Mouse (Mus musculus) heart, embryonic 13.5 days (tissue): ENCODE data around the gene Hpd. TPM values are rescaled to one million over a fixed set of nuclear protein-coding genes. Genes with fewer than 3 reads are reported as not detected.
A peak's percentile ranks its signal among the peaks of the same experiment; 100 is the strongest.

Experiments used
- ATAC-seq: fragments of 200-750 bp; cut with Nextera tagmentation; 2 replicates; pipeline ENCODE4 v1.8.0; 2017; ENCODE audit warnings: moderate TSS enrichment; ENCODE audit not compliant: insufficient number of reproducible peaks, low FRiP score, low TSS enrichment; ENCODE audit errors: extremely low read depth
- H3K27ac ChIP-seq: fragments of 300-500 bp; sonication (generic); replicated peaks from 2 replicates; pipeline ENCODE4 v1.5.1; 2015; ENCODE audit warnings: moderate library complexity, mild to moderate bottlenecking, inconsistent platforms
- H3K27me3 ChIP-seq: fragments of 300-500 bp; sonication (generic); replicated peaks from 2 replicates; pipeline ENCODE4 v1.6.1; 2015; ENCODE audit warnings: mild to moderate bottlenecking, inconsistent platforms
- H3K36me3 ChIP-seq: fragments of 300-500 bp; sonication (generic); 2 replicates; pipeline ENCODE4 v1.6.1; 2015; ENCODE audit warnings: mild to moderate bottlenecking, inconsistent platforms
- H3K4me1 ChIP-seq: fragments of 300-500 bp; sonication (generic); 2 replicates; pipeline ENCODE4 v1.6.1; 2015; ENCODE audit warnings: inconsistent platforms
- H3K4me2 ChIP-seq: fragments of 300-500 bp; sonication (generic); 2 replicates; pipeline ENCODE4 v1.6.1; 2015; ENCODE audit warnings: inconsistent platforms, mild to moderate bottlenecking, moderate library complexity
- H3K4me3 ChIP-seq: fragments of 300-500 bp; sonication (generic); 2 replicates; pipeline ENCODE4 v1.5.1; 2015; ENCODE audit warnings: moderate library complexity, mild to moderate bottlenecking, inconsistent platforms
- H3K9ac ChIP-seq: fragments of 300-500 bp; sonication (generic); 2 replicates; pipeline ENCODE4 v1.6.1; 2015; ENCODE audit warnings: inconsistent platforms, mild to moderate bottlenecking, moderate library complexity
- H3K9me3 ChIP-seq: fragments of 300-500 bp; sonication (generic); 2 replicates; pipeline ENCODE4 v1.6.1; 2016; ENCODE audit warnings: inconsistent platforms
- WGBS: fragments of 180-500 bp; shearing (Covaris S2); methylation state at CpG from one replicate; pipeline ENCODE4 v1.1.7; 2015; ENCODE audit warnings: mixed read lengths; 5-methylcytosine and 5-hydroxymethylcytosine counted together
- polyA plus RNA-seq: library from polyadenylated mRNA; unstranded; fragments of >200 nt; fragmentation: Nextera tagmentation; extraction: Ambion mirVana; gene quantifications from 2 replicates; pipeline ENCODE4 v1.2.1, GENCODE M21; 2015

Hpd gene
- polyA plus RNA-seq, 1 experiment from 2014 or later, result 0.37 TPM

- Histone ChIP-seq H3K4me2 (peak overlapping the region; percentile 86), H3K36me3 (peaks cover 15% of the 10 kb centered on the region), H3K4me3 (peak overlapping the region; percentile 96), H3K9me3 (no peaks in the 10 kb centered on the region), H3K4me1 (peaks cover 76% of the 10 kb centered on the region), H3K27me3 (no peaks in the 10 kb centered on the region), H3K9ac (peak overlapping the region; percentile 100), H3K27ac (peak overlapping the region; percentile 100)
- no peak for ATAC-seq
- 15% methylated on average over 18 of the region's 18 CpGs for WGBS
Measured at GRCm38 (mm10) chr5:123133083-123133783, 49.3 kb downstream of the Hpd start.

GRCm38 (mm10) chr5:123132308-123133071, 50.0 kb downstream of the Hpd start, which contains the start of gene Rhof:
Rhof (minus strand) TSS chr5:123132692.
- no peaks in the 10 kb centered on the region for H3K27me3 ChIP-seq
- H3K9ac ChIP-seq, result peak within 1 kb of the TSS; percentile 78
- 3% methylated on average over 44 of the region's 44 CpGs for WGBS
- peaks cover 68% of the 10 kb centered on the region for H3K4me1 ChIP-seq
- peak within 1 kb of the TSS; percentile 96 for H3K4me3 ChIP-seq
- peak within 1 kb of the TSS; percentile 100 for H3K27ac ChIP-seq
- H3K9me3 ChIP-seq, result no peaks in the 10 kb centered on the region
- ATAC-seq, result peak; percentile 39; the same call in 1 of the 2 replicates
- peaks cover 17% of the 10 kb centered on the region for H3K36me3 ChIP-seq
- H3K4me2 ChIP-seq, result peak within 1 kb of the TSS; percentile 86

- peaks cover 26% of the 10 kb centered on the region for H3K36me3 ChIP-seq
- no peak overlapping the region for H3K27ac ChIP-seq
- WGBS, result 85% methylated on average over 5 of the region's 5 CpGs
- H3K4me3 ChIP-seq, result no peak overlapping the region
- no peak for ATAC-seq
- H3K4me1 ChIP-seq, result peaks cover 58% of the 10 kb centered on the region
- H3K4me2 ChIP-seq, result no peak overlapping the region
- no peak overlapping the region for H3K9ac ChIP-seq
- no peaks in the 10 kb centered on the region for H3K27me3 ChIP-seq
- H3K9me3 ChIP-seq, result no peaks in the 10 kb centered on the region
Measured at GRCm38 (mm10) chr5:123130814-123131148, 51.7 kb downstream of the Hpd start.

- no peaks in the 10 kb centered on the region for H3K9me3 ChIP-seq
- ATAC-seq, result no peak
- H3K36me3 ChIP-seq, result peaks cover 26% of the 10 kb centered on the region
- H3K4me2 ChIP-seq, result no peak overlapping the region
- H3K9ac ChIP-seq, result no peak overlapping the region
- H3K27ac ChIP-seq, result no peak overlapping the region
- H3K4me1 ChIP-seq, result peaks cover 57% of the 10 kb centered on the region
- WGBS, result 87% methylated on average over 9 of the region's 9 CpGs
- H3K4me3 ChIP-seq, result no peak overlapping the region
- H3K27me3 ChIP-seq, result no peaks in the 10 kb centered on the region
Measured at GRCm38 (mm10) chr5:123130030-123130813, 52.3 kb downstream of the Hpd start.

GRCm38 (mm10) chr5:123129170-123129757, 53.3 kb downstream of the Hpd start:
- ATAC-seq, result no peak
- H3K36me3 ChIP-seq, result peaks cover 26% of the 10 kb centered on the region
- H3K9me3 ChIP-seq, result no peaks in the 10 kb centered on the region
- no peak overlapping the region for H3K4me2 ChIP-seq
- peaks cover 48% of the 10 kb centered on the region for H3K4me1 ChIP-seq
- no peak overlapping the region for H3K4me3 ChIP-seq
- no peak overlapping the region for H3K27ac ChIP-seq
- WGBS, result 73% methylated on average over 10 of the region's 10 CpGs
- H3K9ac ChIP-seq, result peak overlapping the region; percentile 44; the same call in 1 of the 2 replicates
- H3K27me3 ChIP-seq, result no peaks in the 10 kb centered on the region

- Histone ChIP-seq H3K27ac (no peak overlapping the region), H3K36me3 (peaks cover 23% of the 10 kb centered on the region), H3K4me1 (peaks cover 41% of the 10 kb centered on the region), H3K27me3 (no peaks in the 10 kb centered on the region), H3K4me2 (no peak overlapping the region), H3K9ac (peak overlapping the region; percentile 44; the same call in 1 of the 2 replicates), H3K9me3 (no peaks in the 10 kb centered on the region), H3K4me3 (no peak overlapping the region)
- ATAC-seq, result no peak
- 46% methylated on average over 10 of the region's 10 CpGs for WGBS
Measured at GRCm38 (mm10) chr5:123128426-123129169, 53.9 kb downstream of the Hpd start.

GRCm38 (mm10) chr5:123127031-123127430, 55.5 kb downstream of the Hpd start:
- no peak overlapping the region for H3K9ac ChIP-seq
- H3K4me2 ChIP-seq, result no peak overlapping the region
- peaks cover 31% of the 10 kb centered on the region for H3K36me3 ChIP-seq
- no peak overlapping the region for H3K27ac ChIP-seq
- no peak overlapping the region for H3K4me3 ChIP-seq
- H3K9me3 ChIP-seq, result peaks cover 4% of the 10 kb centered on the region; the same call in 1 of the 2 replicates
- no peaks in the 10 kb centered on the region for H3K27me3 ChIP-seq
- ATAC-seq, result no peak
- H3K4me1 ChIP-seq, result peaks cover 26% of the 10 kb centered on the region
- WGBS, result 74% methylated on average over 6 of the region's 6 CpGs

GRCm38 (mm10) chr5:123125638-123126406, 56.7 kb downstream of the Hpd start:
- Histone ChIP-seq H3K27me3 (no peaks in the 10 kb centered on the region), H3K4me3 (no peak overlapping the region), H3K4me1 (peaks cover 22% of the 10 kb centered on the region), H3K9ac (no peak overlapping the region; the same call in 1 of the 2 replicates), H3K27ac (0 out of 2 replicates have a peak overlapping the region, but pooled peaks have one; percentile 6), H3K9me3 (peaks cover 4% of the 10 kb centered on the region; the same call in 1 of the 2 replicates), H3K4me2 (no peak overlapping the region), H3K36me3 (peaks cover 31% of the 10 kb centered on the region)
- no peak for ATAC-seq
- WGBS, result 65% methylated on average over 18 of the region's 18 CpGs

- peaks cover 4% of the 10 kb centered on the region; the same call in 1 of the 2 replicates for H3K9me3 ChIP-seq
- H3K27ac ChIP-seq, result no peak overlapping the region
- 74% methylated on average over 6 of the region's 6 CpGs for WGBS
- peaks cover 22% of the 10 kb centered on the region for H3K4me1 ChIP-seq
- ATAC-seq, result no peak
- no peak overlapping the region for H3K4me2 ChIP-seq
- no peak overlapping the region for H3K4me3 ChIP-seq
- peaks cover 27% of the 10 kb centered on the region for H3K36me3 ChIP-seq
- no peak overlapping the region for H3K9ac ChIP-seq
- no peaks in the 10 kb centered on the region for H3K27me3 ChIP-seq
Measured at GRCm38 (mm10) chr5:123125105-123125504, 57.4 kb downstream of the Hpd start.

- 86% methylated on average over 4 of the region's 4 CpGs for WGBS
- Histone ChIP-seq H3K27ac (no peak overlapping the region), H3K27me3 (no peaks in the 10 kb centered on the region), H3K4me3 (no peak overlapping the region), H3K4me2 (no peak overlapping the region), H3K4me1 (peaks cover 10% of the 10 kb centered on the region), H3K9ac (no peak overlapping the region), H3K36me3 (peaks cover 20% of the 10 kb centered on the region), H3K9me3 (peaks cover 4% of the 10 kb centered on the region; the same call in 1 of the 2 replicates)
- no peak for ATAC-seq
Measured at GRCm38 (mm10) chr5:123122181-123122580, 60.3 kb downstream of the Hpd start.
